Mouse (Mus musculus): ENCODE measurements at regions not wholly inside any gene's neighbourhood (a gene's known extent, or its start where the extent isn't known, plus 50 kb on each side); places are given as distances from the start of the nearest gene placed in this dataset.

DNA sequence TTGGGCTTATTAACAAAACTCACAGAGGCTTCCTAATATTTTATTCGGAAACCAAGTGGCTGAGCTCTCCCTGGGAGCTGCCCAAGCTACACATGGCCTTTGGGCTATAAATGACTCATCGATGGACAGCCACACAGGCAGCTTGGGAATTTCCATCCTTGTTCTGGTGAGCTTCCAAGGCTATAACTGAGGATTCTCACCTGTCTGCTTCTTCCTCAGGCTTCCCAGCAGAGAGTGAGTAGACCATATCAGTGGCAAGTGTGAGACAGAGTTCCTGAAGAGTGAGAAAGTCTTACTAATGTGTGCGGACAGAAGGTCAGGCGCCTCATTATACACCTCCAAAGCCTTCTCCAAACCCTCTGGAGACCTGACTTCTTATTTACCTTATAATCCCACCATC is 202.5 kb downstream of the Nfkbiz start:
- Histone ChIP-seq H3K4me3 (ENCODE audit: low read depth, low read length) (no peak overlapping the region), H3K36me3 (replicated peaks) (no peaks in the 10 kb centered on the region), H3K27me3 (ENCODE audit: insufficient read depth, low read length) (no peaks in the 10 kb centered on the region), H3K4me1 (ENCODE audit: insufficient read depth, low read depth, low read length) (no peaks in the 10 kb centered on the region), H3K9me3 (replicated peaks) (no peaks in the 10 kb centered on the region)
- ATAC-seq (ENCODE audit: extremely low read depth, insufficient number of reproducible peaks, low FRiP score, poor library complexity, severe bottlenecking) (no peak), DNase-seq (ENCODE audit: low spot score) (no peak)
- no peak for TF ChIP-seq GATA1 (IDR thresholded peaks at IDR 0.05; ENCODE audit: borderline replicate concordance, low read length)

DNA sequence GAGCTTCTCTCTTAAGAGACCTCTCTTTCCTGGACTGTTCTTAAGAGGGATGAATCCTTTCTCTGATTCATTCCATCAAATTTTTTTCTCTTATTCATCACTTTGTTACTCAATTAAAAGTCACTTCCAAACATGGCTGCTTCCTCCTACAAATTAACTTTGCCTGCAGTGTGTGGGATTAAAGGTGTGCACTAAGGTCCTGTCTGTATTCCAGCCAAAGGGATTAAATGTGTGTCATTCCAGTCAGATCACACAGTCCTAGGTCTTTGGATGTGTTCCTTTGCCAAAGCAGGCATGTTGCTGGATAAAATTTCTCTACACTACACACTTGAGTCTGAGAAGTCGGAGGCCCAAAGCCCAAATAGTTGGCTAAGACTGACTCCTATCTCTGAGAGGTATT is 204.0 kb downstream of the Nfkbiz start:
- Histone ChIP-seq H3K36me3 (replicated peaks) (no peaks in the 10 kb centered on the region), H3K27me3 (ENCODE audit: insufficient read depth, low read length) (no peaks in the 10 kb centered on the region), H3K4me1 (ENCODE audit: insufficient read depth, low read depth, low read length) (no peaks in the 10 kb centered on the region), H3K9me3 (replicated peaks) (no peaks in the 10 kb centered on the region), H3K4me3 (ENCODE audit: low read depth, low read length) (no peak overlapping the region)
- ATAC-seq (ENCODE audit: extremely low read depth, insufficient number of reproducible peaks, low FRiP score, poor library complexity, severe bottlenecking) (no peak), DNase-seq (ENCODE audit: low spot score) (no peak)
- TF ChIP-seq CTCF (IDR thresholded peaks at IDR 0.05; ENCODE audit: low read depth, low read length): no peak
- TF ChIP-seq TAL1 (conservative IDR thresholded peaks at IDR 0.05; ENCODE audit: low read depth, low read length): no peak
- no peak for TF ChIP-seq POLR2AphosphoS5 (IDR thresholded peaks at IDR 0.05; ENCODE audit: insufficient replicate concordance, low read depth, low read length)
- TF ChIP-seq GATA2 (IDR thresholded peaks at IDR 0.05; ENCODE audit: borderline replicate concordance, low read depth, low read length): no peak
- no peak for TF ChIP-seq GATA1 (IDR thresholded peaks at IDR 0.05; ENCODE audit: borderline replicate concordance, low read length)

GRCm38 (mm10) chr16:55632220-55632619 is 206.5 kb downstream of the Nfkbiz start:
- no peak overlapping the region for H3K4me3 ChIP-seq (ENCODE audit: low read depth, low read length)
- DNase-seq (ENCODE audit: low spot score) (no peak), ATAC-seq (ENCODE audit: extremely low read depth, insufficient number of reproducible peaks, low FRiP score, poor library complexity, severe bottlenecking) (no peak)
- no peak for TF ChIP-seq CTCF (IDR thresholded peaks at IDR 0.05; ENCODE audit: low read depth, low read length)
- no peak for TF ChIP-seq GATA1 (IDR thresholded peaks at IDR 0.05; ENCODE audit: borderline replicate concordance, low read length)
- TF ChIP-seq GATA2 (IDR thresholded peaks at IDR 0.05; ENCODE audit: borderline replicate concordance, low read depth, low read length): no peak
- no peak for TF ChIP-seq TAL1 (conservative IDR thresholded peaks at IDR 0.05; ENCODE audit: low read depth, low read length)
- no peak for TF ChIP-seq POLR2AphosphoS5 (IDR thresholded peaks at IDR 0.05; ENCODE audit: insufficient replicate concordance, low read depth, low read length)
- no peaks in the 10 kb centered on the region for H3K27me3 ChIP-seq (ENCODE audit: insufficient read depth, low read length)
- no peaks in the 10 kb centered on the region for H3K9me3 ChIP-seq (replicated peaks)
- no peaks in the 10 kb centered on the region for H3K36me3 ChIP-seq (replicated peaks)
- no peaks in the 10 kb centered on the region for H3K4me1 ChIP-seq (ENCODE audit: insufficient read depth, low read depth, low read length)

DNA sequence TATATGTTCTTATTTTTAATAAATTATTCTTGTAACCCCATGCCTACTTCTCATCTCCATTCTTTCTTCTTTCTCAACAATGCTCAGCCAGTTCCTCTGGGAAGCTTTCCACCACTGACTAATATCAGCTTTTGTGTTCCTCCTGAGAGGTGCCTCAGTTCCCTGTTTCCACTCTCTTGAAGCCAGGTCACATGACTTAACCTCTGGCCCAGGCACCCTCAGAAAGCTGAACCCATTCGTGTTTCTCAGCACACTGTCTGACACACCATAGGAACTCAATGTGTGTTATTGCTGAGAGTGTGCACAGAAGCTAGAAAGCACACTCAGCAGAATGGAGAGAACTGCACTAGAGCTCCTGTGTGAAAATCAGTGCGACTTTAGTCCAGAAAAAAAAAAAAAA is 207.1 kb downstream of the Nfkbiz start:
- TF ChIP-seq CTCF (IDR thresholded peaks at IDR 0.05; ENCODE audit: low read depth, low read length): no peak
- no peak for TF ChIP-seq GATA1 (IDR thresholded peaks at IDR 0.05; ENCODE audit: borderline replicate concordance, low read length)
- TF ChIP-seq TAL1 (conservative IDR thresholded peaks at IDR 0.05; ENCODE audit: low read depth, low read length): no peak
- no peak for TF ChIP-seq POLR2AphosphoS5 (IDR thresholded peaks at IDR 0.05; ENCODE audit: insufficient replicate concordance, low read depth, low read length)
- no peak for TF ChIP-seq GATA2 (IDR thresholded peaks at IDR 0.05; ENCODE audit: borderline replicate concordance, low read depth, low read length)
- Histone ChIP-seq H3K9me3 (replicated peaks) (no peaks in the 10 kb centered on the region), H3K4me3 (ENCODE audit: low read depth, low read length) (no peak overlapping the region), H3K36me3 (replicated peaks) (no peaks in the 10 kb centered on the region), H3K27me3 (ENCODE audit: insufficient read depth, low read length) (no peaks in the 10 kb centered on the region), H3K4me1 (ENCODE audit: insufficient read depth, low read depth, low read length) (no peaks in the 10 kb centered on the region)
- ATAC-seq (ENCODE audit: extremely low read depth, insufficient number of reproducible peaks, low FRiP score, poor library complexity, severe bottlenecking) (no peak), DNase-seq (ENCODE audit: low spot score) (no peak)

GRCm38 (mm10) chr16:55631048-55631447 is 207.7 kb downstream of the Nfkbiz start:
- no peaks in the 10 kb centered on the region for H3K9me3 ChIP-seq (replicated peaks)
- no peaks in the 10 kb centered on the region for H3K4me1 ChIP-seq (ENCODE audit: insufficient read depth, low read depth, low read length)
- no peaks in the 10 kb centered on the region for H3K36me3 ChIP-seq (replicated peaks)
- H3K4me3 ChIP-seq (ENCODE audit: low read depth, low read length): no peak overlapping the region
- TF ChIP-seq POLR2AphosphoS5 (IDR thresholded peaks at IDR 0.05; ENCODE audit: insufficient replicate concordance, low read depth, low read length) (no peak), TAL1 (conservative IDR thresholded peaks at IDR 0.05; ENCODE audit: low read depth, low read length) (no peak), GATA2 (IDR thresholded peaks at IDR 0.05; ENCODE audit: borderline replicate concordance, low read depth, low read length) (no peak), CTCF (IDR thresholded peaks at IDR 0.05; ENCODE audit: low read depth, low read length) (no peak), GATA1 (IDR thresholded peaks at IDR 0.05; ENCODE audit: borderline replicate concordance, low read length) (no peak)
- DNase-seq (ENCODE audit: low spot score) (no peak), ATAC-seq (ENCODE audit: extremely low read depth, insufficient number of reproducible peaks, low FRiP score, poor library complexity, severe bottlenecking) (no peak)
- no peaks in the 10 kb centered on the region for H3K27me3 ChIP-seq (ENCODE audit: insufficient read depth, low read length)

DNA sequence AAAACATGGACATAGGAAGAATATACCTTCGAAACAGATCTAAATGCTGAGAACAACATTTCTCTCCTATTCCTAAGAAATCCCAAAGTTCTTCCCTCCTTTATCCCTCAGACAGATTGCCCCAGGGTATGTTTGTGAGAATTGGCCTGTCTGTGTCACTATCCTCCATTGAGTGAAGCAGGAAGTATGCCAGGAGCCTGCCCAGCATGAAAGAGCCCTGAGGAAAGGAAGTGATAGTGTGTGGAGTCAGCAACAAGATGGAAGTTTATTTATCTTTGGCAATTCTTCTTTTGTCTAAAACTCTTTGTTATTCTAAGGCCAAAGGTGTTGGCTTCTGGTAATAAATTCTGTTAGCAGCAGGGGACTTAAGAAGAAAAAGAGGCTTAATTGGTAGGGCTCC is 211.2 kb downstream of the Nfkbiz start:
- TF ChIP-seq CTCF (IDR thresholded peaks at IDR 0.05; ENCODE audit: low read depth, low read length) (no peak), POLR2AphosphoS5 (IDR thresholded peaks at IDR 0.05; ENCODE audit: insufficient replicate concordance, low read depth, low read length) (no peak), GATA2 (IDR thresholded peaks at IDR 0.05; ENCODE audit: borderline replicate concordance, low read depth, low read length) (no peak), GATA1 (IDR thresholded peaks at IDR 0.05; ENCODE audit: borderline replicate concordance, low read length) (no peak), TAL1 (conservative IDR thresholded peaks at IDR 0.05; ENCODE audit: low read depth, low read length) (no peak)
- Histone ChIP-seq H3K36me3 (replicated peaks) (no peaks in the 10 kb centered on the region), H3K27me3 (ENCODE audit: insufficient read depth, low read length) (no peaks in the 10 kb centered on the region), H3K4me1 (ENCODE audit: insufficient read depth, low read depth, low read length) (no peaks in the 10 kb centered on the region), H3K9me3 (replicated peaks) (no peaks in the 10 kb centered on the region), H3K4me3 (ENCODE audit: low read depth, low read length) (no peak overlapping the region)
- ATAC-seq (ENCODE audit: extremely low read depth, insufficient number of reproducible peaks, low FRiP score, poor library complexity, severe bottlenecking) (no peak), DNase-seq (ENCODE audit: low spot score) (no peak)

GRCm38 (mm10) chr16:55623422-55623821 is 215.3 kb downstream of the Nfkbiz start:
- Histone ChIP-seq H3K36me3 (replicated peaks) (no peaks in the 10 kb centered on the region), H3K4me3 (ENCODE audit: low read depth, low read length) (no peak overlapping the region), H3K4me1 (ENCODE audit: insufficient read depth, low read depth, low read length) (no peaks in the 10 kb centered on the region), H3K9me3 (replicated peaks) (no peaks in the 10 kb centered on the region), H3K27me3 (ENCODE audit: insufficient read depth, low read length) (no peaks in the 10 kb centered on the region)
- TF ChIP-seq TAL1 (conservative IDR thresholded peaks at IDR 0.05; ENCODE audit: low read depth, low read length): no peak
- TF ChIP-seq GATA2 (IDR thresholded peaks at IDR 0.05; ENCODE audit: borderline replicate concordance, low read depth, low read length): no peak
- TF ChIP-seq CTCF (IDR thresholded peaks at IDR 0.05; ENCODE audit: low read depth, low read length): no peak
- TF ChIP-seq POLR2AphosphoS5 (IDR thresholded peaks at IDR 0.05; ENCODE audit: insufficient replicate concordance, low read depth, low read length): no peak
- no peak for TF ChIP-seq GATA1 (IDR thresholded peaks at IDR 0.05; ENCODE audit: borderline replicate concordance, low read length)
- ATAC-seq (ENCODE audit: extremely low read depth, insufficient number of reproducible peaks, low FRiP score, poor library complexity, severe bottlenecking): no peak
- DNase-seq (ENCODE audit: low spot score): no peak
